Mouse (Mus musculus): ENCODE measurements around the gene Katnal1.
A peak's percentile ranks its signal among the peaks of the same experiment; 100 is the strongest.

Katnal1 gene

DNA sequence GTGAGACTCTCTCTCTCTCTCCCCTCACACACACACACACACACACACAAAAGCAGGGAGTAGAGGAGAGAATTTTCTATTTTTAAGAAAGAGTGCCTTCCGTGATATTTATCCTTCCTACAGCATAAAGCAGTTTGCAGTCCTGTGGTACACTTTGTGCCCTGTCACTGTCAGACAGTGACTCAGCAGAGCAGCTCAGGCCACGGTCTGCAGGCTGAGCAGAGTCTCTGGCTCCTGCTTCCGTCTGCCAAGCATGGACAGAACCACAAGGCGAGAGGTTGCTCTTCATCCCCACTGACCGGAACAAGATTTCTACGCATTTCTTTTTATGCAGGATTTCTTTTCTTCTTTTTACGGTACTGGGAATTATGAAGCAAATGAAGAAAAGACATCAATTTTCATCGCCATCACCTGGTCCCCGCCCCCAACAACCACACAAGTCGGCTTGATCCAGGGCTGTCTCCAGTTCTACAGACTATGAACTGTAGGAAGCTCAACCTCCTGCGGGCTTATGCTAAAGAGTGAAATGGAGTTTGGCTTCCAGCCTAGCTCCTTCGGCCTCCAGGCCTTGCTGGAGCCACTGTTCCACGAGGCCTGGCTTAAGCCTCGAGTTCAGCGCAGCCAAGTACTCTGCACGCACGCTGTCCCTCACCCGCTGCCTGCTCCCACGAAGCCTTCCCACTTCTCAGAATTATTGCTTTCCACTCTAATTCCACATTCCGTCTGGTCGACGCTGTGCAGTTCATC is 25.4 kb upstream of the Katnal1 start:
- peak; percentile 77 for DNase-seq (ENCODE audit: low spot score)

DNA sequence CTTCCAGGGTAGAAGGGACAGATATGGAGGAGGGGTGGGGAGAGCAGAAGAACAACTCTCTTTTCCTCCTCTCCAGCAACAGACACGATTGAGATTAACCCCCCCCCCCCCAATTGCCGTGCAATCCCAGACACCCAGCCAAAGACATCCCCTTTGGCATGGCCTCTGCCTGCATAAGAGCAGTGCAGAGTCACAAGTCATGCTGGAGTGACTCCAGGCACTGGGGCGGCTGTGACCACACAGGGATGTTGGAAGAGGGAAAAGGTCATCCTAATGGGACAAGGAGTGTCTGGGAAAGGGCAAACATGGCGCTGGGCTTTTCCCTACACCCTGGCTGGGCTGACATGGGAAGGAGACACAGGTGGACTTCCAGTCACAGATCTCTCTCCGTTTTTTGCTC is 24.0 kb upstream of the Katnal1 start:
- peak; percentile 100 for DNase-seq (ENCODE audit: low spot score)

DNA sequence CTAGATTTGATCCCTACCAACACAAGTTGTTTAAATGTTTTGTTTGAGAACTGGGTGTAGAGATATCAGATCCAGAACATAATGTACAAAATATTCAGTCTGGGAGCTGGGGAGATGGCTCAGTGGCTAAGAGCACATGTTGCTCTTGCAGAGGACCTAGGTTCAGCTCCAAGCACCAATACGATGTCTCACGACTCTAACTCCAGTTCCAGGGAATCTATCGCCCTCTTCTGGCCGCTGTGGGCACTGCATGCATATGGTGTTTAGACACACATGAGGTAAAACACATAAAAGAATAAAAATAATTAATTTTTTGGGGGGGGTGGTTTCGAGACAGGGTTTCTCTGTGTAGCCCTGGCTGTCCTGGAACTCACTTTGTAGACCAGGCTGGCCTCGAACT is 23.3 kb upstream of the Katnal1 start:
- peak; percentile 76 for DNase-seq (ENCODE audit: low spot score)

DNA sequence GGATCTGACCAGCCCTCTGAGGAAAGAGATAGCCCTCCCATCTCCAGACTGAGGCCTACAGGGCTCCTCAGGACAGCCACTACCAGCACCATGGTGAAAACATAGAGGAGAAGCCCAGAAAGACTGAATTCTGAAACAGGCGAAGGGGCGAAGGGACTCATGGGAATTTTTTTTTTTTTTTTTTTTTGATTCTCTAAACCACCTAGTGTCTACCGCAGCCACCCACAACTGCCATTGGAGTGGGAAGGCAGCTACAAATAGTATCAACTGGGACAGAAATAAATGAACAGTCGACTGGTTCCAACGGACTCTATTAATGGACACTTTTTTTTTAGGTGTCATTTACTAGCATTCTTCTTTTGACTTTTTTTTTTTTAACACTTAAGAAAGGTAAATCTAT is 22.2 kb upstream of the Katnal1 start:
- no peak for DNase-seq (ENCODE audit: low spot score)

DNA sequence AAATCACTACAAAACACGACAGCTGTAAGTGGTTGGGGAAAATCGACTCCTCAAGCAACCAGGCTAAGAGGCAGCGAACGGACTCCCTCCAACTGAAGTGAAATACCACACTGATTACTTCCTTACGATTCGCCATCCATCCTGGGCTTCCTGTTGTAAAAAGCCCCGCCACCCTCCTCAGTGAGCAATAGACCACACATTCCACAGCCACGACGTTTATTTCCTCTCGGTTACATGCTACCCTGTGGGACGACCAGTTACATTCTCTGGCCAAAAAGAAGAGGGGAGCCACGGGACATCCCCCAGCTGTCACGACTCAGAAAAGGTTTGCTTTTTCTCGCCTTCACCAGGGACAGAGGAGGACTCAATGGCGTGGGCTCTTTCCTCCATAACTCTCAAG is 20.9 kb upstream of the Katnal1 start:
- DNase-seq (ENCODE audit: low spot score), result no peak

DNA sequence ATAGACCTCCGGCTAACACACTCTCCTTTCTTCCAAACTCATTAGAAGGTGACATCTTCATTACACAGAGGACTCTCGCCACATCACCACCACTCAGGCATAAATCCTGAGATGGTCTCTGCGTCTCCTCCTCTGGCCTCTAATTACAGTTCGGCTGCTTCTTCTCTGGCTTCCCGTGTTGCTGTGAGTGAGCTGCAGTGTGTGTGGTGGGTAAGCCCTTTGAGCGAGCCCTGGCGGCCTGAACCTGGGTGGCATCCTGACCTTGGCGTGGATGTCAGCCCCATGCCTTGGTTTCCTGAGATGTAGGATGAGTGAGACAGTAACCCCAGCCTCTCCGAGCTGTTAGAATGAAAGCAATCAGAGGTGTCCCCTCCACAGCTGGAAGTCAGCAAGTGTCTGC is 19.5 kb upstream of the Katnal1 start:
- no peak for DNase-seq (ENCODE audit: low spot score)

DNA sequence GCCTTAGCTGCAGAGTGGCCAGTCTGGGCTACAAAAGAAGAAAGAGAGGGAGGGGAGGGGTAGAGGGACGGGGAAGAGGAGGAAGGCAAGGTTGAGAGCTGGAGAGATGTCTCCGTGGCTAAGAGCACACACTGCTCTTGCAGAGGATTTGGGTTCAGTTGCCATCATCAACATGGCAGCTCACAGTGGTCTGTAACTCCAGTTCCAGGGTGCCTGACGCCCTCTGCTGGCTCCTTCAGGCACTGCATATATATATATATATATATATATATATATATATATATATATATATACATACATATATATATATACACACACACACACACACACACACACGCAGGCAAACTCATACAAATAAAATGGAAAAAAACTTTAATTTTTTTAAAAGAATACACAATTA is 18.3 kb upstream of the Katnal1 start:
- no peak for DNase-seq (ENCODE audit: low spot score)

DNA sequence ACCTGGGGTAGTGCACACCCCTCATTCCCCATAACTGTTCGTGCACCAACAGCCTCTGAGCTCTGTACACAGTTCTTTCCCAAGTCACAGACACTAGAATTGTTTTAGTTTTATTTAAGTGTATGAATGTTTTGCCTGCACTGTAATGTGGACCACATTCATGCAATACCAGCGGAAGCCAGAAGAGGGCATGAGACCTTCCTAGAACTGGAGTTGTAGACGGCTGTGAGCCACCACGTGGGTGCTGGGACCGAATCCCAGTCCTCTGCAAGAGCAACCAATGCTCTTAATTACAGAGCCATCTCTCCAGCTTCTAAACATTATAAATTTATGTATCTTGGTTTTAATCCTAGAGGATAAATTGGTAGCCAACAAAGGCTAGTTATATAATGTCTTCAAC is 17.7 kb upstream of the Katnal1 start:
- peak; percentile 40 for DNase-seq (ENCODE audit: low spot score)

DNA sequence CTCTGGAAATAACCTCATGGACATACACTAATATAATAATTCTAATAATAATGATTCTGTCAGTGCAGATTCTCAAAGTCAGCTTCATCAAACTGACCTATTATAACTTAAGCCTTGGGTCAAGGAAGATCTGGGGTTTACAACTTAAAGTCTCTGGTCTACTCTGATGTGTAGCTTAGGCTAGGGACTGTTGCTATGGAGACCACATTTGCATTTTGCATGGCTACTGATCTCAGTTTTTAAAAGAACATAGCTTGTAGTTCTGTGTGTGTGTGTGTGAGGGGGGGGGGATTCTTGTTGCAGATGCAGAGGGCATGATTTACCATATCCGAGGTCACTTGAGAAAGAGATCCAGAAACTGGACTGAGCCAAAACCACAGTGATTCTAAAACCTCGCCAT is 16.6 kb upstream of the Katnal1 start:
- DNase-seq (ENCODE audit: low spot score), result no peak

DNA sequence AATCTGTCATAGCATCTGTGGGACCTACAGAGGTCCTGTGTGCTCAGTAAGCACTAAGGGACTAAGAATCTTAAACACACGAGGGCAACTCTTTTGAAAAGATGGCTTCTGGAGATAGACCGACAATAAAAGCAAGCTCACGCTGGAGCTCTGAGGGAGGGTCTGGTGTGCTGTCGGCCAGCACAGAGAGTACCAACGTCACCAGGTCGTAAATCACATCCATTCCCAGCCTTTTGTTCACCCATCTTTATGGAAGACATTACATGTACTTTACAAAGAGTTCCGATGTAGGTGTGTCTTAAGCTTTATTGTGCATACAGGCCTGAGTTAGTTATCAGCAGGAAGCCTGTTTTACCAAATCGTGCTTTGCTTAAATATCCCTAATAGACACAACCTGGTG is 14.9 kb upstream of the Katnal1 start:
- no peak for DNase-seq (ENCODE audit: low spot score)

DNA sequence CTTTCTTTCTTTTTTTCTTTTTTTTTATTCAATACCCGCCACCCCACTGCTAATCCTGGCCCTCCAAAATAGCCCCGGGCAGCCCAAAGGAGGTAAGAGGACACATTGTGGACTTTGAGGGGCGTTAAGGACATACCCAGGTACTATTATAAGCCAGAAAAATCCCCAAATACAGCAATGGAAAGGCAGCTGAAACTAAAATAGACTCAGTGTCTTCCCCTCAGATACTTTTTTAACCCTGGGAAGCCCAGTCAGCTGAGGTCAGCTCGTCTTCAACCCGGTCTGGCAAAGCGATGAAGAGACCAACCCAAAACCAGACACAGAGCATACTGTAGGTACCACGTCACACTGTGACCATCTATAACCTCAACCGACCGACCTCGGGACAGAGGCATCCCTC is 14.3 kb upstream of the Katnal1 start:
- no peak for DNase-seq (ENCODE audit: low spot score)

DNA sequence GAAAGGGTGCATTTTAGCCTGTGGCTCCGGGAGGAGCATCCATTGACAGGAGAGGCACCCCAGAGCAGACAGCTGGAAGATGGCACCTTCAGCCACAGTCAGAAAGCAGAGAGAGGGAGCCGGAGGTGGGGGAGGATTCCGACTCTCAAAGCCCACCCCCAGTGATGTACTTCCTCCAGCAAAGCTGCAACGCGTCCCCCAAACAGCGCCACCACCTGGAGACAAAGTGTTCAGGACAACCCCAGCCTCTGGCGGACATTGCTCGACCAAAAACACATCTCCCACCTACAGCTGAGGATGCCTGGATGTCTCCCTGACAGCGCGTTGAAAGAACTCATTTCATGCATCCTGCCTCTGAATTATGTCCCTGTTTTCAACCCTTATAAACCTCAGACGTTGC is 13.8 kb upstream of the Katnal1 start:
- no peak for DNase-seq (ENCODE audit: low spot score)

DNA sequence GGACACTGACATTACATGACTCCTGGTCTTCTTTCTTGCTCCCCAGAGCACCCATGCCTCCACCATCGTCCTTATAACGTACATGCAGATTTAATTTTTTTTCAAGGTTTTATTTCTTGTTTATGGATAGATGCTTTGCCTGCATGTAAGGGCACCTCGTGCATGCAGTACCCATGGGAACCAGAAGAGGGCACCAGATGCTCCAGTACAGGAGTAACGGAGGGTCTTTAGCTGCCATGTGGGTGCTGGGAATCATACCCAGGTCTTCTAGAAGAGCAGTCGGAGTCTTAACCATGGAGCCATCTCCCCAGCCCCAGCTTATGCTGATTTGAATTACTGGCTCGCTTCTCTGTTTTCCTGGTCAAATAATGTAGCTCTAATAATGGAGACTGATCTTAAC is 13.2 kb upstream of the Katnal1 start:
- DNase-seq (ENCODE audit: low spot score), result no peak

DNA sequence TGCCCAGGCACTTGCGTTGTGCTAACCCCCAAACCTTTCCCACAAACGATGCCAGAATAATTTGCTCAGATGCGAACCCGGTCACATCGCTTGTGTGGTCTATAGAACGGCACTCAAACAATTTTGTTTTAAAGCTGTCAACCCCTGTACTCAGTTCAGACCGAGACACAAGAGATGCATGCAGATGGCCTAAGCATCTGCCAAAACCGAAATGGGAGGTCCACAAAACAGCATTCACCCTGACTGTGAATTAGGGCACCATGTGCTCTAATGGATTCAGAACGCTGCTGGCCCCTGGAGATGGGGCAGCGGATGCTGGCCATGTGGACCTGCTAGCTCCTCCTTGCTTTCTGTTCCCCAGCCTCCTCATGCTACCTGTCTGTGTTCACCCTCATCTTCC is 12.7 kb upstream of the Katnal1 start:
- DNase-seq (ENCODE audit: low spot score), result no peak

DNA sequence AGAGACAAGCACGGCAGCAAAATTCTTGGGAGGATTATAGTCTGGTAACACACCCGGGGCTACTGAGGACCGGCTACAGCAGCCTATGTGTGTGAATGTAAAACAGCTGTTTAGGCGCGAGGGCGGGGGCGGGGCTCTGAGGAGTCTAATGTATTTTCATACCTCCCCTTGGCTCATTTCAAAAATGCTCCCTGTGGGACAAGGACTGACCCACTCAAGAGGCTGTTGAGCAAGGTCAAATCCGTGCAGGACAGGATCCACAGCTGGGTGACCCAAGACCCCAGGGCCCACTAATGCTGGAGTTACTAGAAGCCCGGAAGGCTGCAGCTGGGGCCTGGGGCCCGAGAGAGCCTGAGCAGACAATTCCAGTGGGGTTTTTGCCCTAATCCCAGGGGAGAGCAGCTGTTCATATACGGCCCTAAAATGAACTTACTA is 10.8 kb upstream of the Katnal1 start:
- no peak for DNase-seq (ENCODE audit: low spot score)

DNA sequence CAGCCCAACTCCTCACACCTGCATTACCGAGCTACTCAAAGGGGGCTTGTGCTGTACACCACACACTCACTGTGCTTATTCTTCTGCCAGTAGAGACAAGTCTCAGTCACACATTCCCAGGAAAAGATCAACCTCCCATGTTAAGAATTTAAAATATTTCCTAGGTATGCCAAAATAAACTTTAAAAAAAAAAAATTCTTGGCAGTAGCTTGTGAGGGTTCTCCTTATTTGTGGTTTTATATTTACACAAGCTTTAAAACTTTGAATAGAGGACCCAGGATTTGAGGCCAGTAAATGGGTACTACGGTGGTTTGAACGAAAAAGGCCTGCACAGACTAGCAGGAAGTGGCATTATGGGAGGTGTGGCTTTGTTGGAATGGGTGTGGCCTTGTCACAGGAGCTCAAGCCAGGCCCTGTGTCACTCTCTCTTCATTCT is 7.4 kb upstream of the Katnal1 start:
- no peak for DNase-seq (ENCODE audit: low spot score)

DNA sequence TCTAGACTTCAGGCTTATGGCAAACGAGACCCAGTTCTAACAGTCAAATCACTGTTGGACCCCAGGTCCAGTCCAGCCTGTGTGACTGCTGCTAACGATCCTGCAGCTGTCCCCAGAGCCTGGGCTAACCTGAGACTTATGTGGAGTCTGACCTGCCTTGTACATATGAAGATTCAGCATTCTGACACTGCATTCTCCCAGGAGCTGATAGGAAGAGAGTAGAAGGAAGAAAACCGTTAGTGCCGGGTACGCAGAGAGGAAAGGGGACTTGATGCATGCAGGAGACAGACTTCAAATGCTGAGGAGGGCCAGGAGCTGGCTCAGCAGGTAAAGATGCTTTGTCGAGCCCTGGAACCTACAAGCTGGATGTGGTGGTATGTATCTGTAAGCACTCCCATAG is 6.8 kb upstream of the Katnal1 start:
- DNase-seq (ENCODE audit: low spot score), result no peak

DNA sequence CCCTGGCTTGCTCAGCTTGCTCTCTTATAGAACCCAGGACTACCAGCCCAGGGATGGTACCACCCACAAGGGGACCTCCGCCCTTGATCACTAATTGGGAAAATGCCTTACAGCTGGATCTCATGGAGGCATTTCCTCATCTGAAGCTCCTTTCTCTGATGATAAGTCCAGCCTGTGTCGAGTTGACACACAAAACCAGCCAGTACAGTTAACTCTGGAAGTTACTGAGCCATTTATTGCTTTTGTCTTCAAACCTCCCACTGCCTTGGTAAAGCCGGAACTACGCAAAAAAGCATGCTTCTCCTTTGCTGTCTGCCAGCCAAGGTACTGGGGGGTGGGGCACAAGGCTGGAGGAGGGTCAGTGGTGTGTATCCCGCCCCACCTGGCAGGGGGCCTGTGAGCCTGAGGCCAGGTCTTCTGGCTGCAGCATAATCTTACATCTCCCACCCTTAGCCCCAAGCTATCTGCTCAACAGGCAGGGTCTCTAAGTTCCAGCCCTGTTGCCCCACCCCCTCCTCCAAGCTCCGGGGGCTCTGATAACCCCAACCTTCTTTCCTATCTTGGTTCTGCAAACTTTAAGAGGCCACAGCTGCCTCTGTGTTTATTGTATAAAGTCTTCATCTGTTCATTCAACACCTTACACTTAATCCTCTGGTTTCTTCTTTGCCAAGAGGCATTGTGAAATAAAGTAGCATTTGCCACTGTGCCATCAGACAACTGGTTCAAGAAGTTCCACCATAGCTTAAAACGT is 6.1 kb upstream of the Katnal1 start:
- DNase-seq (ENCODE audit: low spot score), result peak; percentile 36

DNA sequence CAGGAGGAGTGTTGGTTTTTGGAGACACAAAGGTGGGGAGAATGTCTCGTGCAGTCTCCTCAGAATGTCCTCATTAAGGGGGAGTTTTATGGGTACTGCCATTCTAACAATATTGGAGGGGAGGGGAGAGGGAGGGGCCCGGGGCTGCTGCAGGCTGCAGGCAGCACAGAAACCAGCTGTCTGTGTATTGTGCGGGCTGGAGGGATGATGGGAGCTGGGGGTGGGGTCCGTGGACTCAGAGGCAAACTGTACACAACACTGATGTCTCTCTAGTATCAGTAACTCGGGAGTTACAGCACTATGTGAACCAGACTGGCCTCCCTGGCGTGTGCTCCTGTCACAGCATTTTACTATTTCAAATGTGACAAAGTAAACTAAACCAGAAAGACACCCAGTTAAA is 5.3 kb upstream of the Katnal1 start:
- no peak for DNase-seq (ENCODE audit: low spot score)

DNA sequence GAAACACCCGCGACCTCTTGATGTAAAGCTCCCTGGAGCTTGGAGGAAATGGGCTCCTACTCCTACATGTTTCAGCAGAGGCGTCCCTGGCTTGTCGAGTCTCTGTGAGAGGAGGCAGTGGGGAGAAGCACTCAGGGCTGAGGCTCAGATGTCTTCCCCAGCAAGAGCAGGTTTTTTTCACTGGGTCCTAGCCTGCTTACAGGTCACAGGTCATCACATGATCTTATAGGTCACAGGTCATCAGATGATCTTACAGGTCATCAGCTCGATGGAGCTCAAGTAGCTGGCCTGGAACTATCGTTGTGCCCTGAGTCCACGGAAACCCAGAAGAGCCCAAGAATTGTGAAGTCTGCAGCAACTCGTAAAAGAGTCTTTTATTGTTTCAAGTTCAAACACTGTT is 4.6 kb upstream of the Katnal1 start:
- DNase-seq (ENCODE audit: low spot score), result no peak

DNA sequence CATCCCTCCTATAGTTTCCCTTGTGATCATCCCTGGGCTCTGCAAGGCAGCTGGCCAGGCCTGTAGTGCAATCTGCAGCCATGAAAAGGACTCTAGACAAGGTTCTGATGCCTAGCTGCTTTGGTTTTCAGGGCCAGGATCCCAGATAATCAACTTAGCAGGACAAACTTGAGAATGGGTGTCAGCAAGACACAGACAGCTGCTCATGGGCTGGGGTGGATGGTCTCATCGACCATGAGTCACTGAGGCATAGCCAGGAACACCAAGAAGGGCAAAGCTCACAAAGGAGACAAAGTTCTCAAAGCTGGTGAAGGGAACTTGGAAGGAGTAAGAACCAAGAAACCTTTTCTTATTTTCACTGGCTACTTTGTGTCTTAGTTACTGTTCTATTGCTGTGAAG is 2.2 kb upstream of the Katnal1 start:
- no peak for DNase-seq (ENCODE audit: low spot score)

DNA sequence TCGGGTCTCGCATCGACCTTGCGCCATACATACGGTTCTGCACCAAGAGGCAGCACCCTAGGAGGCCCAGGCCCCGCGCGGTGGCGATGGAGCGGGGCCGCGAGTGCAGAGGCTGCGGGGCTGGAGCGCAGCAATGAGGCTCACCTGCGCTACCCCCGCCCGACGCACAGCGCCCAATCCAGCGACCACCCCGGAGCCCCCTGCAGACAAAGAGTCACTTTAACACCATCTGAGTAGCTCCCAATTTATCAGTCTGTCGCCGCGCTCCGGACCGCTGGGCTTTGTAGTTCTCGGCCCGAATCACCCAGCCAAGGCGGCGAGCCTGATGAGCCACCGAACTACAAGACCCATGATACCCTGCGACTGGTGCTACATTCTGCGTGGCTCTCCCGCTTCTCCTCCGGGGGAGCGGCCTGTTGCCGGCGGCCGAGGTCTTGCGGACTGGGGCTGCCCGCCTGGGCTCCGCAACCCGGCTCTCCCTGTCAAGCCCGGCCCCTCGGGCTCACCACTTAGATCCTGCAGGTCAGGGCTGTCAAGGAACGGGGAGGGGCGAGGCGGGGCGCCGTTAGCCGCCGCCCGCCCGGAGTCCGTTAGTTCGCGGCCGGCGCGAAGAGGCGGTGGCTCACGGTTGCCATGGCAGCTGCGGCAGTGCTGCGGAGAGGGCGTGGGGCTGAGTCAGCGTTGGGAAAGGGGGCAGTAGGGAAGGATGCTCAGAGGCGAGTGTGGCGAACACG is 571 bp downstream of the Katnal1 start:
- DNase-seq (ENCODE audit: low spot score), result peak; percentile 97

DNA sequence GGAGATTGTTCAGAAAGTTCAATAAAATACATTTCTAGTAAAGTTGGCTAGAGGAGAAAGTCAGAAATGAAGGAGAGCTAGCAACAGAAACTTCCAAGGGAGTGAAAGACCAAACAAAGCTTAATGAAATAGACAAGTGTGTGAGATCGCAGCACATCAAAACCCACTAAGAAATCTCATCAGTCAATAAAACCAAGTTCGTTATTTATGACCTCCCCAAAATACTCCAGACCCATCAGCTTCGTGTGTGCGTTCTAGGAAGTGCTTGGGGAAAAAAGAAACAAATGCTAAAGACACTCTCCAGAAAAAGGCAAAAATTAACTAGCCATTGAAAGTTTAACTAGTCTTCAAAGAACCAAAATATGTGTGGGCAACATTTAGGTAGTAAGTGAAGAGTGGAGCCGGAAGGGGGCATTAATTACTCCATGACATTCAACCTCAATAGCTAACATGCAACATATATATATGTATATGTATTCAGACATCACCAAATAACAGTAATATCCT is 1.4 kb downstream of the Katnal1 start:
- DNase-seq (ENCODE audit: low spot score), result no peak
